Mouse (Mus musculus): ENCODE results near the gene Pfkm. TPM values are rescaled to one million over a fixed set of nuclear protein-coding genes. Genes with fewer than 3 reads are reported as not detected.

The Pfkm gene
- polyA plus RNA-seq, 1 experiment from 2014 or later, result 52.1 TPM

DNA sequence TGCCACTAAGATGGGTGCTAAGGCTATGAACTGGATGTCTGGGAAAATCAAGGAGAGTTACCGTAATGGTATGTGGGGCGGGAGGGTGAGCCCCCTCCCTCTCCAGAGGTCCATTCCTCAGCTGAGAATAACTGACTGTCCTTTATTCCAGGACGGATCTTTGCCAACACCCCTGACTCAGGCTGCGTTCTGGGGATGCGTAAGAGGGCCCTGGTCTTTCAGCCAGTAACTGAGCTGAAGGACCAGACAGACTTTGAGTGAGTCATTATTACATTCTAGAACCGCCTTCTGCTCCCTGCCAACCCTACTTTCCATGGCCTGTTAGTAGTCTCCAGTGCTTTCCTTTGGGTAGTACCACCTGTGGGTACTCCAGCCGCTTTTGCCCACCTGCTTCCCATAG lies 39.1 kb downstream of the Pfkm start:
- Histone ChIP-seq H3K4me2 (replicated peaks) (no peak overlapping the region), H3K36me3 (peaks cover 88% of the 10 kb centered on the region), H3K27me3 (no peaks in the 10 kb centered on the region), H3K9me3 (no peaks in the 10 kb centered on the region; the same call in 1 of the 2 replicates), H3K27ac (replicated peaks) (no peak overlapping the region), H3K9ac (replicated peaks) (no peak overlapping the region), H3K4me1 (no peaks in the 10 kb centered on the region), H3K4me3 (no peak overlapping the region)
- ATAC-seq (ENCODE audit: low FRiP score, low read depth), result no peak
- 96% methylated on average over 7 of the region's 7 CpGs for WGBS

DNA sequence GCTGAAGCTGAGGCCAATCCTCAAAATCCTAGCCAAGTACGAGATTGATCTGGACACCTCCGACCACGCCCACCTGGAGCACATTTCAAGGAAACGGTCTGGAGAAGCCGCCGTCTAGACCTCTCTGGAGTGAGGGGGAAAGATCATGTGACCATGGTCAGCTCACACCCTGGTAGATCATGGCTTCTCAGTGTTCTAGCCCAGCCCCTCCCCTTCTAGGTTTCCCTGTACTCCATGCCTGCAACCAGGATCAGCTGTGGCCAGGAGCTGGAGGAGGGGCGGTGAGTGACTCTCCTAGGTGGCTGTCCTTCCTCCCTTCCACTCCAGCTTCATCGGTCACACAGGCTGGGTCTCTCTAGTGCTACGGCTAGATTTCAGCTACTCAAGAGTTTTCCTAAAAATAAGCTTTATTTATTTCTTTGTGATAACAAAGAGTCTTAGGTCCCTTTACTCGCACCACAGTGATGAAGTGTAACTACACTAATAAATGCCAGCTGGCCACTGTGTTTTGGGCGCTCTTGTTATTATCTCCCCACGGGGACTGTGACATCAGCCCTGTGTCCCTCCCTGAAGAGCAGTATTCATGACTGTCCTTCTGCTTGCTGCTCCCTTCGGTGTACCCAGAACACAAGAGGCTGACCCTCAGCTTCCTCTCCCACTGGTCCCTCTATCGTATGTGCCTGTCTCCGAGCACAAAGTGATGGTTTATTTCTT lies 39.7 kb downstream of the Pfkm start:
- H3K4me2 ChIP-seq (replicated peaks), result no peak overlapping the region
- H3K36me3 ChIP-seq, result peaks cover 90% of the 10 kb centered on the region
- H3K4me1 ChIP-seq, result no peaks in the 10 kb centered on the region
- no peaks in the 10 kb centered on the region; the same call in 1 of the 2 replicates for H3K9me3 ChIP-seq
- ATAC-seq (ENCODE audit: low FRiP score, low read depth), result no peak
- H3K9ac ChIP-seq (replicated peaks), result no peak overlapping the region
- 91% methylated on average over 15 of the region's 15 CpGs for WGBS
- H3K27ac ChIP-seq (replicated peaks), result no peak overlapping the region
- H3K27me3 ChIP-seq, result no peaks in the 10 kb centered on the region
- H3K4me3 ChIP-seq, result no peak overlapping the region

DNA sequence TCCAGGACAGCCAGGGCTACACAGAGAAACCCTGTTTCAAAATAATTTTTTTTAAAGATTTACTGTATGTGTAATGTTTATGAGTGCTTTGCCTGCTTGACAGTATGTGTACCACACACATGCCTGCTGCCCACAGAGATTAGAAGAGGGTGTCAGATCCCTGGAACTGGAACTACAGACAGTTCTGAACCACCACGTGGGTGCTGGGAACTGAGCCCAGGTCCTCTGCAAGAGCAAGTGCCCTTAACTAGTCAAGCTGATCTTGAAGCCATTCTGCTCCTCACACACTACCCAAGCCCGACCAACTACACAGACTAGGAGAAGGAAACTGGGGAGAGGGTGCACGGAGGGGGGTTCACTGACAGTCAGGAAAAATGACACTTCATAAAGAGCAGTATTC lies 41.1 kb downstream of the Pfkm start:
- Histone ChIP-seq H3K4me1 (no peaks in the 10 kb centered on the region), H3K9ac (replicated peaks) (no peak overlapping the region), H3K4me3 (no peak overlapping the region), H3K4me2 (replicated peaks) (no peak overlapping the region), H3K9me3 (no peaks in the 10 kb centered on the region; the same call in 1 of the 2 replicates), H3K27ac (replicated peaks) (no peak overlapping the region), H3K36me3 (peaks cover 92% of the 10 kb centered on the region), H3K27me3 (no peaks in the 10 kb centered on the region)
- 88% methylated on average over 3 of the region's 3 CpGs for WGBS
- ATAC-seq (ENCODE audit: low FRiP score, low read depth), result no peak

- H3K36me3 ChIP-seq, result peaks cover 94% of the 10 kb centered on the region
- no peak overlapping the region for H3K4me3 ChIP-seq
- no peak overlapping the region for H3K4me2 ChIP-seq (replicated peaks)
- H3K9me3 ChIP-seq, result no peaks in the 10 kb centered on the region; the same call in 1 of the 2 replicates
- 96% methylated on average over 4 of the region's 4 CpGs for WGBS
- no peak overlapping the region for H3K27ac ChIP-seq (replicated peaks)
- no peaks in the 10 kb centered on the region for H3K27me3 ChIP-seq
- no peaks in the 10 kb centered on the region for H3K4me1 ChIP-seq
- no peak overlapping the region for H3K9ac ChIP-seq (replicated peaks)
- ATAC-seq (ENCODE audit: low FRiP score, low read depth), result no peak
Observed at GRCm38 (mm10) chr15:98134034-98134433, 41.6 kb downstream of the Pfkm start.

GRCm38 (mm10) chr15:98134666-98135065 lies 42.3 kb downstream of the Pfkm start:
- WGBS, result 75% methylated on average over 3 of the region's 3 CpGs
- H3K27me3 ChIP-seq, result no peaks in the 10 kb centered on the region
- H3K9me3 ChIP-seq, result no peaks in the 10 kb centered on the region; the same call in 1 of the 2 replicates
- H3K27ac ChIP-seq (replicated peaks), result no peak overlapping the region
- H3K4me1 ChIP-seq, result no peaks in the 10 kb centered on the region
- no peak for ATAC-seq (ENCODE audit: low FRiP score, low read depth)
- no peak overlapping the region for H3K4me3 ChIP-seq
- no peak overlapping the region for H3K9ac ChIP-seq (replicated peaks)
- H3K4me2 ChIP-seq (replicated peaks), result no peak overlapping the region
- H3K36me3 ChIP-seq, result peaks cover 91% of the 10 kb centered on the region

- Histone ChIP-seq H3K36me3 (peaks cover 91% of the 10 kb centered on the region), H3K9ac (replicated peaks) (no peak overlapping the region), H3K27me3 (no peaks in the 10 kb centered on the region), H3K27ac (replicated peaks) (no peak overlapping the region), H3K4me1 (no peaks in the 10 kb centered on the region), H3K4me3 (no peak overlapping the region), H3K9me3 (no peaks in the 10 kb centered on the region; the same call in 1 of the 2 replicates), H3K4me2 (replicated peaks) (no peak overlapping the region)
- WGBS, result 96% methylated on average over 13 of the region's 13 CpGs
- no peak for ATAC-seq (ENCODE audit: low FRiP score, low read depth)
Observed at GRCm38 (mm10) chr15:98135671-98136070, 43.3 kb downstream of the Pfkm start.

- WGBS, result 93% methylated on average over 9 of the region's 9 CpGs
- Histone ChIP-seq H3K4me2 (replicated peaks) (no peak overlapping the region), H3K4me3 (no peak overlapping the region), H3K9me3 (no peaks in the 10 kb centered on the region; the same call in 1 of the 2 replicates), H3K4me1 (no peaks in the 10 kb centered on the region), H3K27me3 (no peaks in the 10 kb centered on the region), H3K36me3 (peaks cover 89% of the 10 kb centered on the region), H3K9ac (replicated peaks) (no peak overlapping the region), H3K27ac (replicated peaks) (no peak overlapping the region)
- ATAC-seq (ENCODE audit: low FRiP score, low read depth), result no peak
Observed at GRCm38 (mm10) chr15:98136871-98137270, 44.5 kb downstream of the Pfkm start.

DNA sequence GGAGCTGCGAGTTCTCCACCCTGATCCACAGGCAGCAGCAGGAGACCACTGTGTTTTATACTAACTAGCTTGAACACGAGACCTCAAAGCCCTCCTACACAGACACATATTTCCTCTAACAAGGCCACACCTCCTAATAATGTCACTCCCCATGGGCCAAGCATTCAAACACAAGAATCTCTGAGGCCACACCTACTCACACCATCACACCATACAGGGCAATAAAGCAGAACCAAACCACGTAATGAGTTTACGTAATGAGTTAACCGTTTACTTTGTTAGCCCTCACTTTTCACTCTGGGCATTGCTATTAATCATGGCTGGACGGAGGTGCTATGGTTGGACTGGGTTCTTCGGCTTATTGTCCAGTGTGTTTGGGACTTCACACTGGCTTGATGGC lies 47.4 kb downstream of the Pfkm start:
- H3K9ac ChIP-seq (replicated peaks), result no peak overlapping the region
- ATAC-seq (ENCODE audit: low FRiP score, low read depth), result no peak
- H3K4me3 ChIP-seq, result no peak overlapping the region
- no peak overlapping the region for H3K27ac ChIP-seq (replicated peaks)
- 86% methylated on average over 7 of the region's 7 CpGs for WGBS
- H3K27me3 ChIP-seq, result no peaks in the 10 kb centered on the region
- H3K4me1 ChIP-seq, result peaks cover 7% of the 10 kb centered on the region
- peaks cover 69% of the 10 kb centered on the region for H3K36me3 ChIP-seq
- H3K9me3 ChIP-seq, result no peaks in the 10 kb centered on the region
- H3K4me2 ChIP-seq (replicated peaks), result no peak overlapping the region

GRCm38 (mm10) chr15:98140809-98141208 lies 48.4 kb downstream of the Pfkm start:
- Histone ChIP-seq H3K9me3 (no peaks in the 10 kb centered on the region), H3K9ac (replicated peaks) (no peak overlapping the region), H3K27ac (replicated peaks) (no peak overlapping the region), H3K4me2 (replicated peaks) (no peak overlapping the region), H3K27me3 (no peaks in the 10 kb centered on the region), H3K4me3 (no peak overlapping the region), H3K36me3 (peaks cover 59% of the 10 kb centered on the region), H3K4me1 (peaks cover 10% of the 10 kb centered on the region)
- WGBS, result 91% methylated on average over 5 of the region's 5 CpGs
- ATAC-seq (ENCODE audit: low FRiP score, low read depth), result no peak

GRCm38 (mm10) chr15:98142515-98142914 lies 50.1 kb downstream of the Pfkm start:
- no peak for ATAC-seq (ENCODE audit: low FRiP score, low read depth)
- H3K9ac ChIP-seq (replicated peaks), result no peak overlapping the region
- peaks cover 13% of the 10 kb centered on the region for H3K4me1 ChIP-seq
- H3K4me2 ChIP-seq (replicated peaks), result no peak overlapping the region
- no peak overlapping the region for H3K27ac ChIP-seq (replicated peaks)
- no peaks in the 10 kb centered on the region for H3K27me3 ChIP-seq
- peaks cover 42% of the 10 kb centered on the region for H3K36me3 ChIP-seq
- no peak overlapping the region for H3K4me3 ChIP-seq
- no peaks in the 10 kb centered on the region for H3K9me3 ChIP-seq
- 82% methylated on average over 10 of the region's 10 CpGs for WGBS

GRCm38 (mm10) chr15:98144861-98145507 lies 52.6 kb downstream of the Pfkm start:
- H3K4me2 ChIP-seq (replicated peaks), result peak overlapping the region; percentile 93
- H3K36me3 ChIP-seq, result peaks cover 24% of the 10 kb centered on the region
- no peaks in the 10 kb centered on the region for H3K27me3 ChIP-seq
- ATAC-seq (ENCODE audit: low FRiP score, low read depth), result no peak; the same call in 1 of the 2 replicates
- peak overlapping the region; percentile 72 for H3K27ac ChIP-seq (replicated peaks)
- no peaks in the 10 kb centered on the region for H3K9me3 ChIP-seq
- under 1% methylated on average over 35 of the region's 36 CpGs for WGBS
- peaks cover 13% of the 10 kb centered on the region for H3K4me1 ChIP-seq
- H3K9ac ChIP-seq (replicated peaks), result peak overlapping the region; percentile 97
- H3K4me3 ChIP-seq, result peak overlapping the region; percentile 99

DNA sequence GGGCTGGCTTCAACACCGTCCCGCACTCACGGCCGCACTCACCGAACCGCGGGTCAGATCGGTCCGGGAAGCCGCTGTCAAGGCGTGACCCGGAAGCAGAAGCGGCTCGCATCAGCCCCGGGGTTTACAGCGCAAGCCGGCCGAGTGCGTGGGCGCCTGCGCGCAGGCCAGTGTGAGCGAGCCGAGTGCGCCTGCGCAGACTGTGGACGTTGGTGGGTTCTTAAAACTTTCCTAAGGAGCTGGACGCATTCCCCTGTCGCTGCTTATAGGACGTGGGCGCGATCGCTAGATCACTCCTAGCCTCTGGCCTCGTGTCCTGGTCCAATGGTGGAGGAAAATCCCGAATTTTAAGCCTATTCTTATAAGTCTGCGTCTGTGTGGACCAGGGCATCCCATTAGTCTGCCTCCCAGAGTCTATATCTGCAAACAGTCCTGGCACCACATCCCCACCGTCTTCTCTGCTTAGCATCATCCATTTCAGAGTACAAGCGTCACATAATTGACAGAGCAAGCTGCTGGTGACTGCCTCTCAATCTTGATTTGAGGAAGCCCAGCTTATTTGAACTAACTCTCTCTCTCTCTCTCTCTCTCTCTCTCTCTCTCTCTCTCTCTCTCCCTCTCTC lies 53.3 kb downstream of the Pfkm start:
- WGBS, result under 1% methylated on average over 38 of the region's 38 CpGs
- peak; percentile 97 for ATAC-seq (ENCODE audit: low FRiP score, low read depth)
- Histone ChIP-seq H3K9me3 (no peaks in the 10 kb centered on the region), H3K27ac (replicated peaks) (peak overlapping the region; percentile 72), H3K36me3 (peaks cover 17% of the 10 kb centered on the region), H3K4me1 (peaks cover 13% of the 10 kb centered on the region), H3K27me3 (no peaks in the 10 kb centered on the region), H3K4me3 (peak overlapping the region; percentile 99), H3K4me2 (replicated peaks) (peak overlapping the region; percentile 93), H3K9ac (replicated peaks) (peak overlapping the region; percentile 97)

All from midbrain, embryonic 12.5 days (tissue).